Mouse (Mus musculus): ENCODE measurements around the gene Zfp984. TPM values are rescaled to one million over a fixed set of nuclear protein-coding genes. Genes with fewer than 3 reads are reported as not detected.
A peak's percentile ranks its signal among the peaks of the same experiment; 100 is the strongest.
"Not testable (repeated sequence)": the region's sequence is repeated elsewhere in the genome, so short reads cannot be mapped to it uniquely, and the experiment has no call there.

Zfp984 gene
- total RNA-seq (2015; ENCODE audit: low replicate concordance) (23.8 and 32.3 TPM in 2 replicates), total RNA-seq (2017; ENCODE audit: low replicate concordance) (9.9 and 11.8 TPM in 2 replicates)

DNA sequence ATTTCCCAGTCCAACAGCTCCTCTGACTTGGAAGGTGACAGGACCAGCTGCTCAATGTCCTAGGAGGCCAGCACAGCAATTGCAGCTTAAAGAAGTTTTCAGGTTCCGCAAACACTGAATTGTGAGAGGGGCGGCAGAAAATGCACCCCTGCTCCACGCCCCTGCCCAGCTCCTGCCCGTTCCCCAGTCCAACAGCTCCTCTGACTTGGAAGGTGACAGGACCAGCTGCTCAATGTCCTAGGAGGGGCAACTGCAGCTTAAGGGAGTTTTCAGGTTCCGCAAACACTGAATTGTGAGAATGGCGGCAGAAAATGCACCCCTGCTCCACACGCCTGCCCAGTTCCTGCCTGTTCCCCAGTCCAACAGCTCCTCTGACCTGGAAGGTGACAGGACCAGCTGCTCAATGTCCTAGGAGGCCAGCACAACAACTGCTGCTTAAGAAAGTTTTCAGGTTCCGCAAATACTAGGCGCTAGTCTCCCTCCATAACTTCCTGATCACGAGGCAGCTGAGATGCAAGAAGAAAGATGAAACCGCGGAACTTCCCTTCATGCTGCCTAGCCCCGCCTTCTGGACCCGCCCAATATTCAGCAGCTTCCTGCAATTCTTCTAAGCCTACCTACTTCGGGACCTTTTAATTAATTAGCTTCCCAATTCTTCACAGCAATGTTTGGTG is at the start of gene Zfp984:
Zfp984 (minus strand) TSS at position 497 of the 674 bp plus-strand sequence.
- ATAC-seq (replicated peaks; ENCODE audit: low FRiP score, poor library complexity, severe bottlenecking) = peak; percentile 49; the same call in 1 of the 2 replicates

DNA sequence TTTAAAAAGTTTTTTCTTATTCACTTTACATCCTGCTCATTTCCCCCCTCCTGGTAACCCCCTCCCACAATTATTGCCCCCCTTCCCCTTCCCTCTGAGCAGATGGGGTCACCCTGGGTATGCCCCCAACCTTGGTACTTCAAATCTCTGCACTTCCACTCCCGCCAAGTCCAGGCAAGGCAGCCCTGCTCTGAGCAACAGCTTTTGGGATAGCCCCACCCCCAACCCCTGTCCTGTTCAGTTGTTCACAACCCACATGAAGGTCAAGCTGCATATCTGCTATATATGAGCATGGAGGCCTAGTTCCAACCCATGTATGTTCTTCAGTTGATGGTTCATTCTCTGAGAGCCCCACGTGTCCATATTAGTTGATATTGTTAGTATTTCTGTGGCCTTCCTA is 41.2 kb upstream of the Zfp984 start:
- no peak for ATAC-seq (replicated peaks; ENCODE audit: low FRiP score, poor library complexity, severe bottlenecking)

DNA sequence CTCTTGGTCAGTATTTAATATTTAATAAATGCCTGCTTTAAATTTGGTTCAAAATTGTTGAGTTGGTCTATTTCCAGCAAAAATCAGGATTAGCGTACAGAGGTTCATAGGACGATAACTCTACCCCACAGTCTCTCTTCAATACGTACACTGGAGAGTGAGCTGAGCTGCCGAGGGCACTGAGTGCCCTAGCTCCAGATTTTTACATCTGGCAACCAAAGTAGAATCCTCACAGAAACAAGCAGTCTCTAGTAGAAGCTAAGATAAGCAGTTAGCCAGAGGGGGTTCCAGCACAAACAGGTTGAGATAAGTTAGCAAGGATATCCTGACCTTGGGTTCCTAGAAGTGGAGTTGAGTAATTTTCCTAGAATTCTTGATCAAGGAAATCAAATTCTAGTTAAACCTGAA is 39.0 kb upstream of the Zfp984 start:
- ATAC-seq (replicated peaks; ENCODE audit: low FRiP score, poor library complexity, severe bottlenecking) = peak; percentile 18; the same call in 1 of the 2 replicates

DNA sequence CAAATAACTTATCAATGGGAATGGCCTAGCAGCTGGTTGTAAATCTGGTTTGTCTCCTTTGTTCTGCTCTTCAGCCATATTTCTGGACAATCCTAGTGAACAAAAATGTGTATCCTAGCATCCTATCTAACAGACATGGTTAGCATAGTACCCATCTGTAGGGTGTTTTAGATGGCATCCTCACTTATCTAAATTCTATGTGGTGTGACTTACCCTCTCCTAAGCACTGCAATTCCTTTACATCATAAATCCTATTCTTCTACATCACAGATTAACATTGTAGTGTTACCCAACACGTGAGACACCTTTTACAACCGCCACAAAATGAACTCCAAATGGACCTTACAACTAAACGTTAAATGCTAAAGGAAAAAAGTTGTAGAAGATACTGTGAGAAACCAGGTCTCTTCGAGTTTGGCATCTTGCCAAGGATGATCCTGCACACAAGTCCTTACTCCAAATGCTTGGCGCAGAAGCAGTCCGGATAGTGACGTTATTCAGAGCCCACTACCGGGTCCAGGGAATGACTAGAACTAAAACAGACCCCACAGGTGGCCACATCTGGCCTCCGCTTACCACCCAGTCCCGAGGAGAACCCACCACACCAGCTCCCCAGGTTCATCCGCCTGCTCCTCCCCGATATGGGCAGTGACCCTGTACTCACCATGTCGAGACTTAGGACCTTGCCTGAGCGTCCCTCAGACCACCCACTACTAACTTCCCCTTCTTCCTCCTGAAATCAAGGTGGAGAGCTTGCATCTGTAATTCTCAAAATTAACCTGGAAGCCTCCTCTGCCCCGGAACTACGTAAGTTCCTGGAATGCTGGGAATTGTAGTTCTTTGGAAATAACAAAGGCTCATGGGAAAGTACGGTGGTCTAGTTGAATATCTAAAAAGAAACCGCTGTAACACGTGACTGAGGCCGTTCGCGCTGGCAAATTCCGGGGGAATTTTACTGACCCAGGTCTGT is 38.3 kb upstream of the Zfp984 start, which contains the start of gene Zfp933:
Zfp933 (minus strand) TSS at position 753 of the 970 bp plus-strand sequence.
- ATAC-seq (replicated peaks; ENCODE audit: low FRiP score, poor library complexity, severe bottlenecking) = peak; percentile 81

DNA sequence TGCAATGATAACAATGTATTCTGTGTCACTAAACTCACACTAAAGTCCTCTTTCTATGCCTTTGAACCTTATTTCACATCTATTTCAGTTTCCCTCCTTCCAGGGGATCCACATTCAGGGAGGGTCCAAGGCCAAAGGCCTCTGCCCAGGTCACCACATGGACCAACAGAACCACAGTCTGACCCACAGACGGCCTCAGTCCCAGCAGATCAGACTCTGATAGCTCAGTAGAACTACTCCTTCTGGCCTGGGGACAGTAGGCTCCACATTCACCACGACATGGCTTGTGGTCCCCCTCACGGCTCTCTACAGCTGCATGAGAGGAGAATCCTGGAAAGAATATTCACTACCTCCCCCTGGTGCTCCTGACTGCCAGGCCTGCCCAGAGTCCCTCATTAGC is 33.3 kb upstream of the Zfp984 start:
- ATAC-seq (replicated peaks; ENCODE audit: low FRiP score, poor library complexity, severe bottlenecking) = no peak

DNA sequence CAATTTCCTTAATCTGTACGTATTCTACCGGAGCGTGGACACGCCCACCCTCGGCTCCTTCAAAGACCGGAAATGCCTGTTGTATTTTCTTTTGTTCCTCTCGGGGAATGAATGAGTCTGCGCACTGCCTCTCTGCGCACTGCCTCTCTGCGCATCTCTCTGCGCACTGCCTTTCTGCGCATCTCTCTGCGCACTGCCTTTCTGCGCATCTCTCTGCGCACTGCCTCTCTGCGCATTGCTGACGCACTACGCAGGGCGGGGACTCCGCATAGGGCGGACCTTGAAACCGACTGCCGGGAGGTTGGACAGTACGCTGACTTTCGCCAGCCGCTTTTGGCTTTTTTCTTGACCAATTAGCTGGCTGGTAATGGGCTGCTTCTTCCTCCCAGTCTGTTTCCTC is 29.7 kb upstream of the Zfp984 start:
- not testable (repeated sequence) for ATAC-seq (replicated peaks; ENCODE audit: low FRiP score, poor library complexity, severe bottlenecking)

DNA sequence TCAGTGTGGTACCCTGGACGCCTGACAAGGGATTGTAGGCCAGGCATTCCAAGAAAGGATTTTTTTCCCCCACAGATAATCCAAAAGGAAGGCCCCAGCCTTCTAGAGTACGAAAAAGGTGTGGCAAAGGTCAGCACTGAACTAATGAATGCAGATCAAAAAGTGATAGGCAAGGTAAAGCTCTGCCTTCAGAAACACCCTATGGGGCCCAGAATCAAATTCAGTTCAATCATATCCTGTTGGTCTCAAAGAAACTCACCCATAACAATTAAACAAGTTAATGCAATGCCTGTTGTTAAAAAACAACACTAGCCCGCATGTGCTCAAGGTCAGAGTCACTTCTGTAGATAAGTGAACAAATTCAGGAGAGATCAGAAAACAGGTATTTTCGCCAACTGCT is 14.8 kb upstream of the Zfp984 start:
- ATAC-seq (replicated peaks; ENCODE audit: low FRiP score, poor library complexity, severe bottlenecking) = no peak

DNA sequence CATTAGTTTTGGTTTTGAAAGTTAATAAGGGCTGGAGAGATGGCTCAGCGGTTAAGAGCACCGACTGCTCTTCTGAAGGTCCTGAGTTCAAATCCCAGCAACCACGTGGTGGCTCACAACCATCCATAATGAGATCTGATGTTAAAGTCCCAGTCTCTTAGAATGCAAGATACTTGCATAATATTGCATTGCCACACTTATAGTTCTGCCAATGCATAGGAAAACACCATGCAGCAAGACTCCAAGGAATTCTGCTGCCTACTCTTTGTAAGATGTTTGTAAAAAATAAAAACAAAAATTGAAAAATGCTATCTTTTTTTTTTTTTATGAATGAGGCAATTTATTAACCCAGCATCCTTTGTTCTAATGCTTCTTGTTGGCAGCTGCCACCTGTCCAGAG is 11.8 kb upstream of the Zfp984 start:
- not testable (repeated sequence) for ATAC-seq (replicated peaks; ENCODE audit: low FRiP score, poor library complexity, severe bottlenecking)

DNA sequence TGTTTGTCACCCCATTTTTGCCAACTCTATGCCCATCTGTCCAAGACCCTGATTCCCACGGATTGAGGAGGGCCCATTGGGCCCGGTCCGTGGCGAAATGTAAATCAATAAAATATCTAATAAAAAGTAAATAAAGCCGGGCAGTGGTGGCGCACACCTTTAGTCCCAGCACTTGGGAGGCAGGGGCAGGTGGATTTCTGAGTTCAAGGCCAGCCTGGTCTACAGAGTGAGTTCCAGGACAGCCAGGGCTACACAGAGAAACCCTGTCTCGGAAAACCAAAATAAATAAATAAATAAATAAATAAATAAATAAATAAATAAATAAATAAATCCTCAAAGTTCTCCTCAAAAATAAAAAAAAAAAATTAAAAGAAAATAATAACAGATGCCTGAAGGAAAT is 10.1 kb upstream of the Zfp984 start:
- ATAC-seq (replicated peaks; ENCODE audit: low FRiP score, poor library complexity, severe bottlenecking) = not testable (repeated sequence)

DNA sequence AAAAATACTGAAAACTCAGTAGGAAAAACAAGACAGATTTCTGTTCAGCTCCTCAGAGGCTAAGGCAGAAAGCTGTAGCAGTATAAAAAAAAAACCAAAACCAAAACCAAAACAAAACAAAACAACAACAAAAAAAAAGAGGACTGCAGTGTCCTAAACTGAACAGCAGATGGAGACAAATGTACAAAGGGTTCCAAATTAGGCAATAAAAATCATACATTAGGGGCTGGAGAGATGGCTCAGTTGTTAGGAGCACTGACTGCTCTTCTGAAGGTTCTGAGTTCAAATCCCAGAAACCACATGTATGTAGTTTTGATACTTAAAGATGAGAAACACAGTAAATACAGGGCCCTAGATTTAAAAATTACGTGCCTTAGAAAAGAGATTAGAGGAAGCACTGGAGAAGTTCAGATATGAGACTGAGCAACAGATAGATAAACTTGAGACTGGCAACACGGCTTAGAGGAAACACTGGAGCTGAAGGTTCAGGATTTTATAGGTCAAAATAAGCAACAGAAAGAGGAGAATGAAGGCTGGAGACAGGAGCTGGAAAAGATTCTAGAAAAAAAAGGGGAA is 5.1 kb upstream of the Zfp984 start:
- peak; percentile 79 for ATAC-seq (replicated peaks; ENCODE audit: low FRiP score, poor library complexity, severe bottlenecking)

DNA sequence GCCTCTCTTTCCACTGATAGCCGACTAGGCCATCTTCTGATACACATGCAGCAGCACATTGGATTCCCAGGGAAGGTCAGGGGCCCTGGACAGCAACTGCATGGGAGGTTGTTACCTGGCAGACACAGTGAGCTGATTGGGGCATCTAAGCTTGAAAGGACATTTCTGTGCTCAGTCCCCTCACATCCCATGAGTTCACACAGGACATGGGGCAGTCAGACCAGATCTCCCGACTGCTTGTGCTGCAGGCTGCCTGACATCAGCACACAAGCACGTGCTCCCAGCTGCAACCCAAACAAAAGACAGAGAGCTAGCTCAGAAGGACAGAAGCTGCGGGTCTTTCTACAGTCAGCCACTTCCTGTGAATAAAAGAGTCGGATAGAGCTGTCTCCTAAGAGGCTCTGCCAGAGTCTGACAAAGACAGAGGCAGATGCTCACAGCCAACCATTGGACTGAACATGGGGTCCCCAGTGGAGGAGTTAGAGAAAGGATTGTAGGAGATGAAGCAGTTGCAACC is 3.7 kb upstream of the Zfp984 start:
- ATAC-seq (replicated peaks; ENCODE audit: low FRiP score, poor library complexity, severe bottlenecking) = no peak

DNA sequence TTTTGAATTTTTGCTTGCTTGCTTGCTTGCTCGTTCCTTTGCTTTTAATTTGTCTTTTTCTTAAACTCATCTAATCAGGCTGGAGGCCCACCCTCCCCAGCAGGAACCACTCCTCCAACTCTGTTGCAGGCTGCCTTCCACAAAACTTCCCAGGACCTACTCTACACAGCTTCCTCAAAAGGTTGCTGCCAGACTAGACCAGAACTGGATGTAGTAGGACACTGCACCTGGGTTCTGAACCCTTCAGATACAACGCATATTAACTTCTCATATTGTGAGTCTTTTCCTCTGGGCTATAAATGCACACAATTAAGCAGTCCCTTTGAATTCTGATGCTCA is 347 bp upstream of the Zfp984 start:
- ATAC-seq (replicated peaks; ENCODE audit: low FRiP score, poor library complexity, severe bottlenecking) = not testable (repeated sequence)

DNA sequence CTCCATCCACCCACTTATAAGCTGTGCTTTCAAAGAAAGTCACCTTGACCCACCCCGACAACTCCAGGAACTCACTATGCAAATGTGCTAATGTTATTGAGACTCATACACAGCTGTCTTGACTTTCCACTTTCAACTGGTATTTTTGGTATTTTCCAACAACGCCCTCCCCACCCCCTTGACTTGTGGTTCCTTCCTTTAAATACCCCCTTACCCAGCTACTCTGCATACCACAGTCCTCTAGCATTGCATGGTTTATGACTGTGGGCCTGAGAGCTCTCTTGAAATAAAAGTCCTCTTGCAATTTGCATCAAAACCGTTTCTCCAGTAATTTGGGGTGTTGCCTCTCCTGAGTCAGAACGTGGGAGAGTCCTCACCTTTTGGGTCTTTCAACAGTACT is 1.1 kb downstream of the Zfp984 start:
- not testable (repeated sequence) for ATAC-seq (replicated peaks; ENCODE audit: low FRiP score, poor library complexity, severe bottlenecking)

DNA sequence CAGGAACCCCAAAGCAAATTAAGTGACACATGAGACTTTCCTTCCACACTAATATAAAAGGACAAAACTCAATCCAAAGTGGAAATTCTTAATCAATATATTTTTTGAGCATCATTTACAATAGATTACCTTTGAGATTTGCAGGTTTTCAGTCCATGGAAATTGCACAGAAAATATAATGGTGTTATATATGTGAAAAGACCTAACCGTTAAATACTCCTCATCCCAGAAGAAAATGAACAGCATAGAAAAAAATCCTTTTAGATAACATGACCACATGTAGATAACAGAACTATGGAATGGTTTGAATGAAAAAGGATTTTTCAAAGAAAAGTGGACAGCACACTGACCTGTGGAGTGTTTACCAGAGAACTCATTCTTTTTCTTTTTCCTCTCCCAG is 14.3 kb downstream of the Zfp984 start:
- ATAC-seq (replicated peaks; ENCODE audit: low FRiP score, poor library complexity, severe bottlenecking) = not testable (repeated sequence)

DNA sequence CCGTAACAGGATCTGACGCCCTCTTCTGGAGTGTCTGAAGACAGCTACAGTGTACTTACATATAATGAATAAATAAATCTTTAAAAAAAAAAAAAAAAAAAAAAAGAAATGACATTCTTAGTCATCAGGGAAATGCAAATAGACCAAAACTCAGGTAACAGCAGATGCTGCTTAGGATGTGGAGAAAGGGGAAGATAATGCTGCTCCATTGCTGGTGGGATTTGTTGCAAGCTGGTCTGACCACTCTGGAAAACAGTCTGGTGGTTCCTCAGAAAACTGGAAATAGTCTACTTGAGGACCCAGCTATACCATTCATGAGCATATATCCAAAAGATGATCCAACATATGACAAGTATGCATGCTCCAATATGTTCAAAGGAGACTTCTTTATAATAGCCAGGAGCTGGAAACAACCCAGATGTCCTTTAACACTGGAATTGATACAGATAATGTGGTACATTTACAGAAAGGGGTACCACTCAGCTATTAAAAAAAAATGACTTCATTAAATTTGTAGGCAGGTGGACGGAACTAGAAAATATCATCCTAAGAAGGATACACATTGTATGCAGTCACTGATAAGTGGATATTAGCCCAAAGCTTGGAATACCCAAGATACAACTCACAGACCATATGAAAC is 15.4 kb downstream of the Zfp984 start:
- ATAC-seq (replicated peaks; ENCODE audit: low FRiP score, poor library complexity, severe bottlenecking) = not testable (repeated sequence)

DNA sequence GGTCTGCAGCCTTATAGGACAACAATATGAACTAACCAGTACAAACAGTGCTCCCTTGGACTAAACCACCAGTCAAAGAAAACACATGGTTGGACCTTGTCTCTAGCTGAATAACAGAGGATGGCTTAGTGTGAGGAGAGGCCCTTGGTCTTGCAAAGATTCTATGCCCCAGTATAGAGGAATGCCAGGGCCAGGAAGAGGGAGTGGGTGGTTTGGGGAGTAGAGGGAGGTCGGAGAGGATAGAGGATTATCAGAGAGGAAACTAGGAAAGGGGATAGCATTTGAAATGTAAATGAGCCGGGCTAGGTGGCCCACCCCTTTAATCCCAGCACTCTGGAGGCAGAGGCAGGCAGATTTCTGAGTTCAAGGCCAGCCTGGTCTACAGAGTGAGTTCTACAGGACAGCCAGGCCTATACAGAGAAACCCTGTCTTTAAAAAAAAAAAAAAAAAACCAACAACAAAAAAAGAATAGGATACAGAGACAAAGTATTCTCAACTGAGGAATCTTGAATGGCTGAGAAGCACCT is 16.1 kb downstream of the Zfp984 start:
- not testable (repeated sequence) for ATAC-seq (replicated peaks; ENCODE audit: low FRiP score, poor library complexity, severe bottlenecking)

DNA sequence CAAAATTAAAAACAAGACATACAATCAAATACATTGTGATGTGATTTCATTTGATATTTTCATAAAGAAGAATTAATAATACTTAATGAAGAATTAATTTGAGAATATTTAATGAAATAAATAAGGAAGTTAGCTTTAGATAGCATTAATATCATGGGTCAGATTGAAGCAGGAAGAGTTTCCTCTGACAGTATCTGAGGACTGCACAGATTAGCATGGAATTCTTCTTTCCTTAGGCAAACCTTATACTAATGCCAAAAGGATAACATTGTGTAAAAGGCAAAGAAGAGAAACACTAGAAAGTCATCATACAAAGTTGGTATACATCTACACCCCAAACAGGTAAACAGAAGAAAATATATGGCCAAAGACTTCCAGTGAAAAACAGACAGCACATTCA is 17.9 kb downstream of the Zfp984 start:
- not testable (repeated sequence) for ATAC-seq (replicated peaks; ENCODE audit: low FRiP score, poor library complexity, severe bottlenecking)

DNA sequence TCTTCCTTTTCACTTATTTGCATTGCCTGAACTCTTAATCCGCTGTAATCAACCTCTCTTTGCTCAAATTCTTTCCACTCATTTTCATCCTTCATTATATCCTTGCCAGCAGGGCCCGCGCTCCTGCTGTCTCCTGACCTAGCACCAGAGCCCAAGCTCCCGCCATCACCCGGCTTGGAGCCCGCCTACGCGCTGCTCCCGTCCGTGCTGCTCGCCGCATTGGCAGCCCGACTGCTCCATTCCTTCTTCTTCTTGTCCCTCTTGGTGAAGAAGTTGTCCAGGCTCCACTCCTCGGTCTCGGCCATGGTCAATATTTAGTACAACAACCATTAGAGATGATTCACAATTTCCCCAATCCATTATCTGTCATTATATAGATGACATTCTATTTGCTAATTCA is 63.3 kb downstream of the Zfp984 start:
- ATAC-seq (replicated peaks; ENCODE audit: low FRiP score, poor library complexity, severe bottlenecking) = not testable (repeated sequence)

DNA sequence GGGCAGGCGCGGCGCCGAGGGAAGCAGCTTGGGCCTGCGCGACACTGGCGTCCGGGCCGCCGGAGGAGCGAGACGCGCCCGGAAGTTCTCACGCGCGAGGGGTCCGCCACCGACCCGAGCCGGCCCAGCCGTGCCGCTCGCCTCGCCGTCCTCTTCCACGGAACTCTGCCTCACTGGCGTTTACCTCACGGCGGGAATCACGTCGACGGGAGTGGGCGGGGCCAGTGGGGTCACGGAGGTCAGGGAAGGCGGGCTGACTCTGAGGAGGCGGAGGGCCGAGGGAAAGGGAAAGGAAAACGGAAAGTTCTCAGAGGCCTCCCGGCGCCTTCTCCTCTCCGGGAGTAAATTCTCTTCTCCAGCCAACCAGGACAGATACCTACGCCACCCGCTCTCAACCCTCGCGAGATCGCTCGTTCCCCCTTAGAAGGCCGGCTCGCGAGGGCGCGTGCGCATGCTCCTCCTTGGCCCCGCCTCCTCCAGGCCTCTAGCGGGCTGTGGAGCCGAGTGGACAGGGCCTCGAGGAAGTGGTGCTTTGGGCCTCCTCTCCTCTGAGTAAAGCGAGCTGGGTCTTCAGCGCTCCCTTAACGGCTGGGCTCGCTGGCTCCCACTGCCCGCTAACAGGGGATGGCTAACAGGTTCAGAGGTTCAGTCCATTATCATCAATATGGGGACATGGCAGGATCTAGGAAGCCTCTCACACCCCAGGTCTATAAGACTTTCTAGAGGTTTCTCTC is 70.8 kb downstream of the Zfp984 start:
- not testable (repeated sequence) for ATAC-seq (replicated peaks; ENCODE audit: low FRiP score, poor library complexity, severe bottlenecking)

Data from erythroblast, adult 5-6 weeks (primary cell).